Mouse (Mus musculus) stomach, embryonic 14.5 days (tissue): ENCODE data around the gene Ube2v1. TPM values are rescaled to one million over a fixed set of nuclear protein-coding genes. Genes with fewer than 3 reads are reported as not detected.
"Not testable (repeated sequence)": the region's sequence is repeated elsewhere in the genome, so short reads cannot be mapped to it uniquely, and the experiment has no call there.

Source experiments
- ATAC-seq: fragments of 200-750 bp; cut with Nextera tagmentation; 2 replicates; pipeline ENCODE4 v1.8.0; 2017; ENCODE audit warnings: low read depth, moderate TSS enrichment; ENCODE audit not compliant: insufficient number of reproducible peaks, insufficient read depth, low FRiP score
- H3K27ac ChIP-seq: fragments of 300-500 bp; sonication (generic); 2 replicates; pipeline ENCODE4 v1.5.1; 2014; ENCODE audit warnings: mild to moderate bottlenecking, low read length, moderate library complexity, mixed read lengths
- H3K27me3 ChIP-seq: fragments of 300-500 bp; sonication (generic); 2 replicates; pipeline ENCODE4 v1.6.1; 2014; ENCODE audit warnings: low read length, control low read depth, mixed read lengths; ENCODE audit not compliant: control insufficient read depth, insufficient read depth
- H3K36me3 ChIP-seq: fragments of 300-500 bp; sonication (generic); 2 replicates; pipeline ENCODE4 v1.6.1; 2014; ENCODE audit warnings: mild to moderate bottlenecking, control low read depth, low read length, moderate library complexity, mixed read lengths; ENCODE audit not compliant: control insufficient read depth, insufficient read depth
- H3K4me1 ChIP-seq: fragments of 300-500 bp; sonication (generic); 2 replicates; pipeline ENCODE4 v1.6.1; 2014; ENCODE audit warnings: low read length, control low read depth, mixed read lengths; ENCODE audit not compliant: control insufficient read depth, insufficient read depth
- H3K4me2 ChIP-seq: fragments of 300-500 bp; sonication (generic); replicated peaks from 2 replicates; pipeline ENCODE4 v1.6.1; 2014; ENCODE audit warnings: low read depth, low read length, control low read depth
- H3K4me3 ChIP-seq: fragments of 300-500 bp; sonication (generic); 2 replicates; pipeline ENCODE4 v1.5.1; 2014; ENCODE audit warnings: low read depth, low read length, control low read depth
- H3K9ac ChIP-seq: fragments of 300-500 bp; sonication (generic); replicated peaks from 2 replicates; pipeline ENCODE4 v1.6.1; 2014; ENCODE audit warnings: low read depth, mild to moderate bottlenecking, control low read depth, low read length, moderate library complexity, mixed read lengths
- H3K9me3 ChIP-seq: fragments of 300-500 bp; sonication (generic); 2 replicates; pipeline ENCODE4 v1.6.1; 2016; ENCODE audit warnings: low read depth, low read length, control low read depth; ENCODE audit not compliant: control insufficient read depth
- WGBS: fragments of 180-500 bp; shearing (Covaris S2); extraction: QIAGEN DNeasy Blood & Tissue Kit; methylation state at CpG from one replicate; pipeline ENCODE4 v1.1.7; 2014; 5-methylcytosine and 5-hydroxymethylcytosine counted together
- polyA plus RNA-seq: library from polyadenylated mRNA; unstranded; fragments of >200 nt; fragmentation: Nextera tagmentation; extraction: Ambion mirVana; gene quantifications from 2 replicates; pipeline ENCODE4 v1.2.1, GENCODE M21; 2014

The Ube2v1 gene
- polyA plus RNA-seq, 1 experiment from 2014 or later: 252 TPM

GRCm38 (mm10) chr2:167622352-167622751, 9.5 kb downstream of the Ube2v1 start:
- Histone ChIP-seq H3K9me3 (no peaks in the 10 kb centered on the region), H3K9ac (no peak overlapping the region), H3K4me2 (no peak overlapping the region), H3K27ac (no peak overlapping the region), H3K27me3 (no peaks in the 10 kb centered on the region), H3K4me1 (0 out of 2 replicates have a peak, but pooled peaks cover 5% of the 10 kb centered on the region), H3K4me3 (no peak overlapping the region), H3K36me3 (peaks cover 9% of the 10 kb centered on the region)
- 80% methylated on average over 13 of the region's 13 CpGs for WGBS
- no peak for ATAC-seq

GRCm38 (mm10) chr2:167621255-167622087, 10.4 kb downstream of the Ube2v1 start:
- ATAC-seq: peak; percentile 20; the same call in 1 of the 2 replicates
- no peak overlapping the region for H3K27ac ChIP-seq
- no peak overlapping the region for H3K4me2 ChIP-seq
- H3K27me3 ChIP-seq: no peaks in the 10 kb centered on the region
- H3K9ac ChIP-seq: no peak overlapping the region
- H3K4me1 ChIP-seq: 0 out of 2 replicates have a peak, but pooled peaks cover 5% of the 10 kb centered on the region
- no peak overlapping the region for H3K4me3 ChIP-seq
- peaks cover 11% of the 10 kb centered on the region for H3K36me3 ChIP-seq
- WGBS: 78% methylated on average over 9 of the region's 9 CpGs
- H3K9me3 ChIP-seq: no peaks in the 10 kb centered on the region

- Histone ChIP-seq H3K4me2 (no peak overlapping the region), H3K36me3 (peaks cover 39% of the 10 kb centered on the region), H3K4me3 (no peak overlapping the region), H3K27me3 (no peaks in the 10 kb centered on the region), H3K9me3 (no peaks in the 10 kb centered on the region), H3K27ac (no peak overlapping the region), H3K4me1 (0 out of 2 replicates have a peak, but pooled peaks cover 5% of the 10 kb centered on the region), H3K9ac (no peak overlapping the region)
- ATAC-seq: no peak
- WGBS: 73% methylated on average over 4 of the region's 4 CpGs
Measured at GRCm38 (mm10) chr2:167617472-167617871, 14.4 kb downstream of the Ube2v1 start.

GRCm38 (mm10) chr2:167617034-167617433, 14.9 kb downstream of the Ube2v1 start:
- Histone ChIP-seq H3K9me3 (no peaks in the 10 kb centered on the region), H3K9ac (no peak overlapping the region), H3K36me3 (peaks cover 44% of the 10 kb centered on the region), H3K4me1 (0 out of 2 replicates have a peak, but pooled peaks cover 5% of the 10 kb centered on the region), H3K27me3 (no peaks in the 10 kb centered on the region), H3K27ac (no peak overlapping the region), H3K4me2 (no peak overlapping the region), H3K4me3 (no peak overlapping the region)
- ATAC-seq: no peak
- WGBS: 84% methylated on average over 3 of the region's 3 CpGs

- H3K9me3 ChIP-seq, H3K27me3 ChIP-seq, H3K9ac ChIP-seq, ATAC-seq, H3K4me2 ChIP-seq, H3K4me1 ChIP-seq, H3K4me3 ChIP-seq, H3K27ac ChIP-seq: not testable (repeated sequence)
- peaks cover 60% of the 10 kb centered on the region for H3K36me3 ChIP-seq
- 96% methylated on average over 7 of the region's 7 CpGs for WGBS
Measured at GRCm38 (mm10) chr2:167613335-167613734, 18.6 kb downstream of the Ube2v1 start.

- Histone ChIP-seq H3K9ac (no peak overlapping the region), H3K9me3 (no peaks in the 10 kb centered on the region), H3K27me3 (no peaks in the 10 kb centered on the region), H3K4me2 (no peak overlapping the region), H3K36me3 (peaks cover 56% of the 10 kb centered on the region), H3K4me1 (no peaks in the 10 kb centered on the region), H3K4me3 (no peak overlapping the region), H3K27ac (no peak overlapping the region)
- 94% methylated on average over 14 of the region's 14 CpGs for WGBS
- ATAC-seq: peak; percentile 17; the same call in 1 of the 2 replicates
Measured at GRCm38 (mm10) chr2:167612122-167612521, 19.8 kb downstream of the Ube2v1 start.

GRCm38 (mm10) chr2:167611287-167611686, 20.6 kb downstream of the Ube2v1 start:
- Histone ChIP-seq H3K36me3 (peaks cover 48% of the 10 kb centered on the region), H3K9ac (no peak overlapping the region), H3K4me3 (no peak overlapping the region), H3K9me3 (no peaks in the 10 kb centered on the region), H3K27ac (no peak overlapping the region), H3K4me1 (no peaks in the 10 kb centered on the region), H3K27me3 (no peaks in the 10 kb centered on the region), H3K4me2 (no peak overlapping the region)
- WGBS: 77% methylated on average over 10 of the region's 10 CpGs
- ATAC-seq: no peak; the same call in 1 of the 2 replicates

GRCm38 (mm10) chr2:167606745-167607123, 25.2 kb downstream of the Ube2v1 start:
- Histone ChIP-seq H3K4me3 (no peak overlapping the region), H3K9ac (no peak overlapping the region), H3K4me1 (peaks cover 4% of the 10 kb centered on the region; the same call in 1 of the 2 replicates), H3K4me2 (no peak overlapping the region), H3K27ac (no peak overlapping the region), H3K9me3 (no peaks in the 10 kb centered on the region), H3K27me3 (no peaks in the 10 kb centered on the region), H3K36me3 (peaks cover 16% of the 10 kb centered on the region; the same call in 1 of the 2 replicates)
- 89% methylated on average over 4 of the region's 4 CpGs for WGBS
- no peak for ATAC-seq
